Mouse (Mus musculus) limb, embryonic 15.5 days (tissue): ENCODE results near the gene Plcg2. TPM values are rescaled to one million over a fixed set of nuclear protein-coding genes. Genes with fewer than 3 reads are reported as not detected.

Experiments
- ATAC-seq: fragments of 200-750 bp; cut with Nextera tagmentation; 2 replicates; pipeline ENCODE4 v1.8.0; 2017; ENCODE audit warnings: low read depth, moderate TSS enrichment; ENCODE audit not compliant: insufficient number of reproducible peaks, low FRiP score, low TSS enrichment
- H3K27ac ChIP-seq: fragments of 300-500 bp; sonication (generic); 2 replicates; pipeline ENCODE4 v1.5.1; 2015; ENCODE audit warnings: moderate library complexity, mild to moderate bottlenecking, inconsistent platforms
- H3K27me3 ChIP-seq: fragments of 300-500 bp; sonication (generic); 2 replicates; pipeline ENCODE4 v1.6.1; 2015; ENCODE audit warnings: inconsistent platforms
- H3K36me3 ChIP-seq: fragments of 300-500 bp; sonication (generic); 2 replicates; pipeline ENCODE4 v1.6.1; 2015; ENCODE audit warnings: inconsistent platforms
- H3K4me1 ChIP-seq: fragments of 300-500 bp; sonication (generic); 2 replicates; pipeline ENCODE4 v1.6.1; 2015; ENCODE audit warnings: inconsistent platforms
- H3K4me2 ChIP-seq: fragments of 300-500 bp; sonication (generic); 2 replicates; pipeline ENCODE4 v1.6.1; 2015; ENCODE audit warnings: mild to moderate bottlenecking, inconsistent platforms
- H3K4me3 ChIP-seq: fragments of 300-500 bp; sonication (generic); 2 replicates; pipeline ENCODE4 v1.5.1; 2015; ENCODE audit warnings: mild to moderate bottlenecking, inconsistent platforms
- H3K9ac ChIP-seq: fragments of 300-500 bp; sonication (generic); 2 replicates; pipeline ENCODE4 v1.6.1; 2015; ENCODE audit warnings: inconsistent platforms
- H3K9me3 ChIP-seq: fragments of 300-500 bp; sonication (generic); 2 replicates; pipeline ENCODE4 v1.6.1; 2016; ENCODE audit warnings: inconsistent platforms
- WGBS: fragments of 180-500 bp; shearing (Covaris S2); methylation state at CpG from one replicate; pipeline ENCODE4 v1.1.7; 2015; 5-methylcytosine and 5-hydroxymethylcytosine counted together
- polyA plus RNA-seq: library from polyadenylated mRNA; unstranded; fragments of >200 nt; fragmentation: Nextera tagmentation; extraction: Ambion mirVana; gene quantifications from 2 replicates; pipeline ENCODE4 v1.2.1, GENCODE M21; 2015

Plcg2 gene
- polyA plus RNA-seq, 1 experiment from 2014 or later: 3.8 TPM

GRCm38 (mm10) chr8:117526185-117526584, 28.1 kb downstream of the Plcg2 start:
- Histone ChIP-seq H3K4me1 (peaks cover 7% of the 10 kb centered on the region), H3K27me3 (no peaks in the 10 kb centered on the region), H3K4me3 (no peak overlapping the region), H3K9ac (no peak overlapping the region), H3K27ac (no peak overlapping the region), H3K36me3 (no peaks in the 10 kb centered on the region), H3K4me2 (no peak overlapping the region), H3K9me3 (no peaks in the 10 kb centered on the region)
- no peak for ATAC-seq
- 13% methylated on average over 2 of the region's 2 CpGs for WGBS

GRCm38 (mm10) chr8:117527983-117528382, 29.9 kb downstream of the Plcg2 start:
- Histone ChIP-seq H3K4me3 (no peak overlapping the region), H3K36me3 (no peaks in the 10 kb centered on the region), H3K4me2 (no peak overlapping the region), H3K9me3 (no peaks in the 10 kb centered on the region), H3K9ac (no peak overlapping the region), H3K4me1 (peaks cover 7% of the 10 kb centered on the region), H3K27ac (no peak overlapping the region), H3K27me3 (no peaks in the 10 kb centered on the region)
- ATAC-seq: no peak
- 80% methylated on average over 5 of the region's 5 CpGs for WGBS

GRCm38 (mm10) chr8:117529177-117529576, 31.1 kb downstream of the Plcg2 start:
- Histone ChIP-seq H3K36me3 (no peaks in the 10 kb centered on the region), H3K4me2 (no peak overlapping the region), H3K27me3 (no peaks in the 10 kb centered on the region), H3K4me1 (peaks cover 7% of the 10 kb centered on the region), H3K9me3 (no peaks in the 10 kb centered on the region), H3K9ac (no peak overlapping the region), H3K27ac (no peak overlapping the region), H3K4me3 (no peak overlapping the region)
- 69% methylated on average over 5 of the region's 5 CpGs for WGBS
- ATAC-seq: peak; percentile 32; the same call in 1 of the 2 replicates

- Histone ChIP-seq H3K27me3 (no peaks in the 10 kb centered on the region), H3K9me3 (no peaks in the 10 kb centered on the region), H3K36me3 (no peaks in the 10 kb centered on the region), H3K4me3 (no peak overlapping the region), H3K9ac (no peak overlapping the region), H3K4me2 (no peak overlapping the region), H3K27ac (no peak overlapping the region), H3K4me1 (no peaks in the 10 kb centered on the region)
- 83% methylated on average over 15 of the region's 15 CpGs for WGBS
- no peak for ATAC-seq
Observed at GRCm38 (mm10) chr8:117532381-117532972, 34.4 kb downstream of the Plcg2 start.

- H3K4me3 ChIP-seq: no peak overlapping the region
- H3K9me3 ChIP-seq: no peaks in the 10 kb centered on the region
- H3K9ac ChIP-seq: no peak overlapping the region
- no peaks in the 10 kb centered on the region for H3K36me3 ChIP-seq
- H3K27ac ChIP-seq: no peak overlapping the region
- H3K4me2 ChIP-seq: no peak overlapping the region
- no peaks in the 10 kb centered on the region for H3K27me3 ChIP-seq
- H3K4me1 ChIP-seq: no peaks in the 10 kb centered on the region
- no peak for ATAC-seq
- WGBS: 46% methylated on average over 5 of the region's 6 CpGs
Observed at GRCm38 (mm10) chr8:117536862-117537261, 38.8 kb downstream of the Plcg2 start.

GRCm38 (mm10) chr8:117537751-117538150, 39.7 kb downstream of the Plcg2 start:
- no peaks in the 10 kb centered on the region for H3K9me3 ChIP-seq
- H3K4me3 ChIP-seq: no peak overlapping the region
- no peak overlapping the region for H3K4me2 ChIP-seq
- WGBS: 58% methylated on average over 7 of the region's 7 CpGs
- no peak for ATAC-seq
- 0 out of 2 replicates have a peak overlapping the region, but pooled peaks have one; percentile 10 for H3K9ac ChIP-seq
- no peaks in the 10 kb centered on the region for H3K4me1 ChIP-seq
- H3K36me3 ChIP-seq: no peaks in the 10 kb centered on the region
- no peak overlapping the region for H3K27ac ChIP-seq
- no peaks in the 10 kb centered on the region for H3K27me3 ChIP-seq

GRCm38 (mm10) chr8:117542951-117543350, 44.9 kb downstream of the Plcg2 start:
- H3K27me3 ChIP-seq: no peaks in the 10 kb centered on the region
- H3K36me3 ChIP-seq: no peaks in the 10 kb centered on the region
- H3K27ac ChIP-seq: no peak overlapping the region
- no peaks in the 10 kb centered on the region for H3K4me1 ChIP-seq
- no peak overlapping the region for H3K9ac ChIP-seq
- ATAC-seq: no peak
- H3K4me2 ChIP-seq: no peak overlapping the region
- no peak overlapping the region for H3K4me3 ChIP-seq
- no peaks in the 10 kb centered on the region for H3K9me3 ChIP-seq

- H3K4me2 ChIP-seq: no peak overlapping the region
- WGBS: 75% methylated on average over 6 of the region's 6 CpGs
- H3K9me3 ChIP-seq: no peaks in the 10 kb centered on the region
- H3K9ac ChIP-seq: no peak overlapping the region
- no peaks in the 10 kb centered on the region for H3K36me3 ChIP-seq
- H3K4me3 ChIP-seq: no peak overlapping the region
- no peak for ATAC-seq
- no peak overlapping the region for H3K27ac ChIP-seq
- H3K4me1 ChIP-seq: no peaks in the 10 kb centered on the region
- no peaks in the 10 kb centered on the region for H3K27me3 ChIP-seq
Observed at GRCm38 (mm10) chr8:117543789-117544188, 45.7 kb downstream of the Plcg2 start.

- no peaks in the 10 kb centered on the region for H3K4me1 ChIP-seq
- 83% methylated on average over 8 of the region's 8 CpGs for WGBS
- H3K27me3 ChIP-seq: no peaks in the 10 kb centered on the region
- no peaks in the 10 kb centered on the region for H3K36me3 ChIP-seq
- no peak for ATAC-seq
- H3K4me3 ChIP-seq: no peak overlapping the region
- no peak overlapping the region for H3K27ac ChIP-seq
- no peaks in the 10 kb centered on the region for H3K9me3 ChIP-seq
- no peak overlapping the region for H3K4me2 ChIP-seq
- H3K9ac ChIP-seq: no peak overlapping the region
Observed at GRCm38 (mm10) chr8:117545043-117545442, 47.0 kb downstream of the Plcg2 start.

GRCm38 (mm10) chr8:117546386-117546785, 48.3 kb downstream of the Plcg2 start:
- ATAC-seq: no peak
- Histone ChIP-seq H3K4me3 (no peak overlapping the region), H3K9ac (no peak overlapping the region), H3K36me3 (no peaks in the 10 kb centered on the region), H3K4me2 (no peak overlapping the region), H3K4me1 (no peaks in the 10 kb centered on the region), H3K27ac (no peak overlapping the region), H3K27me3 (no peaks in the 10 kb centered on the region), H3K9me3 (no peaks in the 10 kb centered on the region)
- 68% methylated on average over 5 of the region's 5 CpGs for whole genome bisulfite sequencing

GRCm38 (mm10) chr8:117547945-117548344, 49.9 kb downstream of the Plcg2 start:
- 78% methylated on average over 5 of the region's 5 CpGs for WGBS

GRCm38 (mm10) chr8:117548453-117548852, 50.4 kb downstream of the Plcg2 start:
- no peak overlapping the region for H3K4me2 ChIP-seq
- no peak overlapping the region for H3K4me3 ChIP-seq
- H3K9ac ChIP-seq: no peak overlapping the region
- ATAC-seq: no peak
- H3K4me1 ChIP-seq: no peaks in the 10 kb centered on the region
- H3K36me3 ChIP-seq: no peaks in the 10 kb centered on the region
- H3K27me3 ChIP-seq: no peaks in the 10 kb centered on the region
- H3K27ac ChIP-seq: no peak overlapping the region
- no peaks in the 10 kb centered on the region for H3K9me3 ChIP-seq
- WGBS: 84% methylated on average over 4 of the region's 4 CpGs

More at GRCm38 (mm10) chr8:117547945-117548344, 49.9 kb downstream of the Plcg2 start:
- H3K27ac ChIP-seq: no peak overlapping the region
- H3K36me3 ChIP-seq: no peaks in the 10 kb centered on the region
- H3K4me1 ChIP-seq: no peaks in the 10 kb centered on the region
- H3K9ac ChIP-seq: no peak overlapping the region
- no peak for ATAC-seq
- H3K4me3 ChIP-seq: no peak overlapping the region
- H3K4me2 ChIP-seq: no peak overlapping the region
- no peaks in the 10 kb centered on the region for H3K27me3 ChIP-seq
- no peaks in the 10 kb centered on the region for H3K9me3 ChIP-seq

GRCm38 (mm10) chr8:117550529-117550928, 52.4 kb downstream of the Plcg2 start:
- Histone ChIP-seq H3K27ac (no peak overlapping the region), H3K9me3 (no peaks in the 10 kb centered on the region), H3K9ac (no peak overlapping the region), H3K36me3 (no peaks in the 10 kb centered on the region), H3K4me2 (no peak overlapping the region), H3K27me3 (no peaks in the 10 kb centered on the region), H3K4me1 (no peaks in the 10 kb centered on the region), H3K4me3 (no peak overlapping the region)
- 83% methylated on average over 5 of the region's 5 CpGs for WGBS
- no peak for ATAC-seq
